Mouse (Mus musculus) lung, embryonic 15.5 days (tissue): Measurements from ENCODE around the gene Olfr398. TPM values are rescaled to one million over a fixed set of nuclear protein-coding genes. Genes with fewer than 3 reads are reported as not detected.

Experiments
- ATAC-seq: fragments of 200-750 bp; cut with Nextera tagmentation; 2 replicates; pipeline ENCODE4 v1.8.0; 2017; ENCODE audit warnings: moderate number of reproducible peaks, borderline replicate concordance; ENCODE audit not compliant: low FRiP score, low TSS enrichment; ENCODE audit errors: extremely low read depth
- H3K27ac ChIP-seq: fragments of 300-500 bp; sonication (generic); 2 replicates; pipeline ENCODE4 v1.5.1; 2015; ENCODE audit warnings: moderate library complexity, mild to moderate bottlenecking, inconsistent platforms
- H3K27me3 ChIP-seq: fragments of 300-500 bp; sonication (generic); 2 replicates; pipeline ENCODE4 v1.6.1; 2015; ENCODE audit warnings: inconsistent platforms
- H3K36me3 ChIP-seq: fragments of 300-500 bp; sonication (generic); 2 replicates; pipeline ENCODE4 v1.6.1; 2015; ENCODE audit warnings: inconsistent platforms
- H3K4me1 ChIP-seq: fragments of 300-500 bp; sonication (generic); 2 replicates; pipeline ENCODE4 v1.6.1; 2015; ENCODE audit warnings: inconsistent platforms
- H3K4me2 ChIP-seq: fragments of 300-500 bp; sonication (generic); 2 replicates; pipeline ENCODE4 v1.6.1; 2015; ENCODE audit warnings: inconsistent platforms, mild to moderate bottlenecking, moderate library complexity
- H3K4me3 ChIP-seq: fragments of 300-500 bp; sonication (generic); 2 replicates; pipeline ENCODE4 v1.5.1; 2015; ENCODE audit warnings: mild to moderate bottlenecking, inconsistent platforms
- H3K9ac ChIP-seq: fragments of 300-500 bp; sonication (generic); 2 replicates; pipeline ENCODE4 v1.6.1; 2015; ENCODE audit warnings: inconsistent platforms
- H3K9me3 ChIP-seq: fragments of 300-500 bp; sonication (generic); 2 replicates; pipeline ENCODE4 v1.6.1; 2016; ENCODE audit warnings: inconsistent platforms
- WGBS: fragments of 180-500 bp; shearing (Covaris S2); methylation state at CpG from one replicate; pipeline ENCODE4 v1.1.7; 2015; 5-methylcytosine and 5-hydroxymethylcytosine counted together
- polyA plus RNA-seq: library from polyadenylated mRNA; unstranded; fragments of >200 nt; fragmentation: Nextera tagmentation; extraction: Ambion mirVana; gene quantifications from 2 replicates; pipeline ENCODE4 v1.2.1, GENCODE M21; 2015

Gene Olfr398
- polyA plus RNA-seq: not detected in 2 replicates

- Histone ChIP-seq H3K4me1 (no peaks in the 10 kb centered on the region), H3K27ac (no peak within 1 kb of the TSS), H3K9ac (no peak within 1 kb of the TSS), H3K9me3 (no peaks in the 10 kb centered on the region; the same call in 1 of the 2 replicates), H3K4me3 (no peak within 1 kb of the TSS), H3K27me3 (no peaks in the 10 kb centered on the region), H3K36me3 (no peaks in the 10 kb centered on the region), H3K4me2 (no peak within 1 kb of the TSS)
- ATAC-seq: no peak
Observed at GRCm38 (mm10) chr11:73990307-73990706, at the start of gene Olfr398. Gene Olfr398 (minus strand): TSS chr11:73990407.

- Histone ChIP-seq H3K4me1 (no peaks in the 10 kb centered on the region), H3K9ac (no peak overlapping the region), H3K27me3 (no peaks in the 10 kb centered on the region), H3K4me2 (no peak overlapping the region), H3K9me3 (no peaks in the 10 kb centered on the region), H3K27ac (no peak overlapping the region), H3K36me3 (no peaks in the 10 kb centered on the region), H3K4me3 (no peak overlapping the region)
- no peak for ATAC-seq
Observed at GRCm38 (mm10) chr11:73993115-73993514, 2.9 kb upstream of the Olfr398 start.

- Histone ChIP-seq H3K27ac (no peak within 1 kb of the TSS), H3K36me3 (no peaks in the 10 kb centered on the region), H3K27me3 (no peaks in the 10 kb centered on the region), H3K9ac (no peak within 1 kb of the TSS), H3K4me3 (no peak within 1 kb of the TSS), H3K4me2 (no peak within 1 kb of the TSS), H3K9me3 (no peaks in the 10 kb centered on the region), H3K4me1 (no peaks in the 10 kb centered on the region)
- no peak for ATAC-seq
- WGBS: 50% methylated on average over 1 of the region's 1 CpGs
Observed at GRCm38 (mm10) chr11:73960517-73960916, 29.7 kb downstream of the Olfr398 start, which contains the start of gene Olfr397. Gene Olfr397 (plus strand): TSS chr11:73960817.

- no peak for ATAC-seq
- Histone ChIP-seq H3K4me1 (no peaks in the 10 kb centered on the region), H3K4me3 (no peak within 1 kb of the TSS), H3K9me3 (no peaks in the 10 kb centered on the region), H3K36me3 (no peaks in the 10 kb centered on the region), H3K27me3 (no peaks in the 10 kb centered on the region), H3K27ac (no peak within 1 kb of the TSS), H3K4me2 (no peak within 1 kb of the TSS), H3K9ac (no peak within 1 kb of the TSS)
Observed at GRCm38 (mm10) chr11:73936377-73936776, 53.8 kb downstream of the Olfr398 start, which contains the start of gene Olfr23. Gene Olfr23 (plus strand): TSS chr11:73936677.

Other genes starting within 250 kb of the Olfr398 start
- not detected in 2 replicates for gene Olfr389, start 209.7 kb downstream of the Olfr398 start, polyA plus RNA-seq
- gene Olfr390, start 207.4 kb downstream of the Olfr398 start, polyA plus RNA-seq: not detected in 2 replicates
- not detected in 2 replicates for gene Olfr391-ps, start 187.4 kb downstream of the Olfr398 start, polyA plus RNA-seq
- not detected in 2 replicates for gene Olfr392, start 173.4 kb downstream of the Olfr398 start, polyA plus RNA-seq
- not detected in 2 replicates for gene Olfr393, start 139.0 kb downstream of the Olfr398 start, polyA plus RNA-seq
- gene Olfr394, start 99.6 kb downstream of the Olfr398 start, polyA plus RNA-seq: not detected in 2 replicates
- not detected in 2 replicates for gene Olfr395, start 81.1 kb downstream of the Olfr398 start, polyA plus RNA-seq
- not detected in 2 replicates for gene Olfr23, start 53.7 kb downstream of the Olfr398 start, polyA plus RNA-seq
- gene Olfr397, start 29.6 kb downstream of the Olfr398 start, polyA plus RNA-seq: not detected in 2 replicates
- not detected in 2 replicates for gene Olfr139, start 66.1 kb upstream of the Olfr398 start, polyA plus RNA-seq
- not detected in 2 replicates for gene Olfr399, start 66.2 kb upstream of the Olfr398 start, polyA plus RNA-seq
- gene Zfp616, start 79.5 kb upstream of the Olfr398 start, polyA plus RNA-seq: not detected in 2 replicates
- gene Olfr401, start 123.3 kb upstream of the Olfr398 start, polyA plus RNA-seq: not detected in 2 replicates
- not detected in 2 replicates for gene Olfr402, start 163.1 kb upstream of the Olfr398 start, polyA plus RNA-seq
- not detected in 2 replicates for gene Olfr403, start 195.8 kb upstream of the Olfr398 start, polyA plus RNA-seq
- not detected in 2 replicates for gene Olfr43, start 221.0 kb upstream of the Olfr398 start, polyA plus RNA-seq